Mouse (Mus musculus): ENCODE data around the gene Clec9a.

GRCm38 (mm10) chr6:129423734-129424072 is 15.0 kb downstream of the Clec9a start:
- TF ChIP-seq CTCF (IDR thresholded peaks at IDR 0.05; ENCODE audit: low read depth, low read length) (peak; percentile 60), POLR2A (IDR thresholded peaks at IDR 0.05; ENCODE audit: insufficient read depth, low read length) (no peak)
